Comparison of ENCODE assay signal across 9 mouse cellular contexts in genomic region chr3:57448445-57448844, GRCm38 (mm10). TPM values are rescaled to one million over a fixed set of nuclear protein-coding genes. Genes with fewer than 3 reads are reported as not detected.
DNase-seq lines count a peak whose midpoint lies in the region; ATAC-seq and TF ChIP-seq lines count a peak whose summit lies in the region.
"Had no signal": no experiment of that assay in that cellular context is flagged by ENCODE, and none has a peak within 500 bp of the region (broad histone marks: within the 10 kb centered on the region; RNA-seq: fewer than 3 reads in every experiment).

No protein-coding gene starts in this region.

- H3K9me3 ChIP-seq in heart, embryonic 12.5 days (replicated peaks): no peaks in the 10 kb centered on the region
- no peaks in the 10 kb centered on the region for H3K9me3 ChIP-seq in forebrain, embryonic 14.5 days (replicated peaks; ENCODE audit: control insufficient read depth, low read length)
- no peaks in the 10 kb centered on the region for H3K9me3 ChIP-seq in hindbrain, embryonic 13.5 days
- H3K9me3 ChIP-seq in stomach, embryonic 14.5 days (ENCODE audit: control insufficient read depth, low read depth, low read length): no peaks in the 10 kb centered on the region

- TF ChIP-seq CTCF in heart, adult 2 months (IDR thresholded peaks at IDR 0.05): peak; percentile 89

- no peaks in the 10 kb centered on the region for H3K79me2 ChIP-seq in heart, adult 2 months (replicated peaks; ENCODE audit: control insufficient read depth, insufficient read depth, low read length)

- no peak for TF ChIP-seq POLR2A in heart, adult 2 months (IDR thresholded peaks at IDR 0.05; ENCODE audit: insufficient read depth, low read depth, low read length)

- no peaks in the 10 kb centered on the region; the same call in 1 of the 2 replicates for H3K4me1 ChIP-seq in heart, adult 2 months (ENCODE audit: control insufficient read depth, insufficient read depth, low read length)
- H3K4me1 ChIP-seq in heart, embryonic 12.5 days (replicated peaks): peaks cover 13% of the 10 kb centered on the region; the same call in 1 of the 2 replicates
- no peaks in the 10 kb centered on the region for H3K4me1 ChIP-seq in forebrain, embryonic 14.5 days (ENCODE audit: control insufficient read depth, insufficient read depth, low read length)
- H3K4me1 ChIP-seq in hindbrain, embryonic 13.5 days (replicated peaks): no peaks in the 10 kb centered on the region
- peaks cover 3% of the 10 kb centered on the region; the same call in 1 of the 2 replicates for H3K4me1 ChIP-seq in stomach, embryonic 14.5 days (ENCODE audit: control insufficient read depth, insufficient read depth, low read length)
- H3K4me1 ChIP-seq: megakaryocyte, embryonic 14.5 days had no signal

- no peak for ATAC-seq in heart, embryonic 12.5 days (ENCODE audit: insufficient number of reproducible peaks, low FRiP score)
- peak; percentile 72; the same call in 1 of the 2 replicates for ATAC-seq in cerebellum, adult (ENCODE audit: insufficient number of reproducible peaks, low FRiP score, low TSS enrichment)
- peak; percentile 89 for ATAC-seq in forebrain, embryonic 14.5 days
- peak; percentile 72; the same call in 1 of the 2 replicates for ATAC-seq in hindbrain, embryonic 13.5 days (ENCODE audit: low FRiP score)
- 0 out of 2 replicates have a peak, but pooled peaks have one; percentile 28 for ATAC-seq in stomach, embryonic 14.5 days (ENCODE audit: insufficient number of reproducible peaks, insufficient read depth, low FRiP score, low read depth)

- DNase-seq in heart, adult 2 months: peak; percentile 47 to 51
- DNase-seq in forebrain, embryonic 14.5 days (ENCODE audit: low spot score): peak; percentile 91
- DNase-seq in layer of hippocampus, postnatal 25 days (ENCODE audit: extremely low spot score in 1 of 2, low spot score in 1 of 2): peak; percentile 21 to 78
- DNase-seq in mesoderm, embryonic 11.5 days (ENCODE audit: low read depth, low spot score): peak; percentile 79

- H3K4me2 ChIP-seq in heart, embryonic 12.5 days: no peak overlapping the region
- no peak overlapping the region for H3K4me2 ChIP-seq in forebrain, embryonic 14.5 days (ENCODE audit: low read length)
- H3K4me2 ChIP-seq in hindbrain, embryonic 13.5 days: no peak overlapping the region
- H3K4me2 ChIP-seq in stomach, embryonic 14.5 days (replicated peaks; ENCODE audit: low read depth, low read length): no peak overlapping the region

- intact Hi-C loops in heart, adult 2 months (cut with DNase I): loop anchor here (1.0 to 5.0 kb wide), 2 partner anchors 116 to 181 kb away; no protein-coding TSS in a partner anchor

- no peaks in the 10 kb centered on the region for H3K36me3 ChIP-seq in heart, adult 2 months (ENCODE audit: control insufficient read depth, insufficient read depth, low read length)
- H3K36me3 ChIP-seq in heart, embryonic 12.5 days: no peaks in the 10 kb centered on the region
- H3K36me3 ChIP-seq in forebrain, embryonic 14.5 days (ENCODE audit: control insufficient read depth, insufficient read depth, low read length): no peaks in the 10 kb centered on the region
- no peaks in the 10 kb centered on the region for H3K36me3 ChIP-seq in hindbrain, embryonic 13.5 days
- no peaks in the 10 kb centered on the region for H3K36me3 ChIP-seq in stomach, embryonic 14.5 days (ENCODE audit: control insufficient read depth, insufficient read depth, low read length)

- peak; percentile 11; the same call in 1 of the 2 replicates for TF ChIP-seq EP300 in heart, adult 2 months (IDR thresholded peaks at IDR 0.05; ENCODE audit: insufficient read depth, low read depth, low read length)

- H3K27ac ChIP-seq in heart, adult 2 months: no peak overlapping the region
- H3K27ac ChIP-seq in heart, embryonic 12.5 days (ENCODE audit: poor library complexity, severe bottlenecking): no peak overlapping the region
- no peak overlapping the region for H3K27ac ChIP-seq in forebrain, embryonic 14.5 days (ENCODE audit: low read depth, low read length)
- H3K27ac ChIP-seq in hindbrain, embryonic 13.5 days: no peak overlapping the region
- no peak overlapping the region for H3K27ac ChIP-seq in stomach, embryonic 14.5 days (ENCODE audit: low read length)

- 26% methylated on average over 5 of the region's 5 CpGs for WGBS in heart, adult 2 months
- WGBS in heart, embryonic 12.5 days: 29% methylated on average over 5 of the region's 5 CpGs
- WGBS in forebrain, embryonic 14.5 days: 33% methylated on average over 5 of the region's 5 CpGs
- 36% methylated on average over 5 of the region's 5 CpGs for WGBS in hindbrain, embryonic 13.5 days
- 34% methylated on average over 5 of the region's 5 CpGs for WGBS in stomach, embryonic 14.5 days

- no peaks in the 10 kb centered on the region for H3K27me3 ChIP-seq in heart, adult 2 months (ENCODE audit: control insufficient read depth, insufficient read depth, low read length)
- H3K27me3 ChIP-seq in heart, embryonic 12.5 days (replicated peaks): no peaks in the 10 kb centered on the region
- H3K27me3 ChIP-seq in forebrain, embryonic 14.5 days (replicated peaks; ENCODE audit: control insufficient read depth, insufficient read depth, low read length): no peaks in the 10 kb centered on the region
- H3K27me3 ChIP-seq in hindbrain, embryonic 13.5 days: no peaks in the 10 kb centered on the region
- H3K27me3 ChIP-seq in stomach, embryonic 14.5 days (ENCODE audit: control insufficient read depth, insufficient read depth, low read length): no peaks in the 10 kb centered on the region
- H3K27me3 ChIP-seq: megakaryocyte, embryonic 14.5 days had no signal

- no peak overlapping the region for H3K9ac ChIP-seq in heart, adult 2 months (ENCODE audit: low read depth, low read length)
- no peak overlapping the region for H3K9ac ChIP-seq in heart, embryonic 12.5 days
- H3K9ac ChIP-seq in forebrain, embryonic 14.5 days (ENCODE audit: low read length): no peak overlapping the region
- no peak overlapping the region for H3K9ac ChIP-seq in hindbrain, embryonic 13.5 days
- no peak overlapping the region for H3K9ac ChIP-seq in stomach, embryonic 14.5 days (replicated peaks; ENCODE audit: low read depth, low read length)

- H3K4me3 ChIP-seq in heart, adult 2 months: no peak overlapping the region
- H3K4me3 ChIP-seq in heart, embryonic 12.5 days: no peak overlapping the region
- no peak overlapping the region for H3K4me3 ChIP-seq in forebrain, embryonic 14.5 days (ENCODE audit: low read depth, low read length)
- H3K4me3 ChIP-seq in hindbrain, embryonic 13.5 days: no peak overlapping the region
- no peak overlapping the region for H3K4me3 ChIP-seq in stomach, embryonic 14.5 days (ENCODE audit: low read depth, low read length)
- H3K4me3 ChIP-seq: megakaryocyte, embryonic 14.5 days had no signal

RNA-seq across cellular contexts. Expression of gene Tm4sf4, which starts 23.3 kb away (rescaled TPM):
- under 1 TPM; 0.14 to 0.16 TPM for total RNA-seq in heart, adult 2 months (2021)
- 0.14 and 0.23 TPM in 2 replicates for polyA plus RNA-seq in heart, adult 2 months (2012; rRNA removed)
- polyA plus RNA-seq in heart, embryonic 12.5 days (2016; fragmentation: Nextera tagmentation; extraction: Ambion mirVana): 0.52 TPM in 1 of 2 replicates, not detected in the other
- 0.11 TPM in 1 of 2 replicates, not detected in the other for polyA plus RNA-seq in forebrain, embryonic 14.5 days (2014; fragmentation: Nextera tagmentation; extraction: Ambion mirVana)
- 0.17 and 0.32 TPM in 2 replicates for polyA plus RNA-seq in hindbrain, embryonic 13.5 days (2015; fragmentation: Nextera tagmentation; extraction: Ambion mirVana)
- total RNA-seq in layer of hippocampus, postnatal 25 days (2021): not detected
- 2.2 and 4.2 TPM in 2 replicates for polyA plus RNA-seq in stomach, embryonic 14.5 days (2014; fragmentation: Nextera tagmentation; extraction: Ambion mirVana)
